Mouse (Mus musculus) heart, postnatal 0 days (tissue): ENCODE data around the gene Src. TPM values are rescaled to one million over a fixed set of nuclear protein-coding genes. Genes with fewer than 3 reads are reported as not detected.
A peak's percentile ranks its signal among the peaks of the same experiment; 100 is the strongest.

Source experiments
- ATAC-seq: fragments of 200-750 bp; cut with Nextera tagmentation; 2 replicates; pipeline ENCODE4 v1.8.0; 2017; ENCODE audit warnings: low read depth, moderate number of reproducible peaks, moderate library complexity; ENCODE audit not compliant: insufficient read depth
- DNase-seq: peaks from one replicate; pipeline ENCODE4 v3.0.0-alpha.2; 2016; ENCODE audit warnings: low spot score
- H3K27ac ChIP-seq: fragments of 300-500 bp; sonication (generic); 2 replicates; pipeline ENCODE4 v1.5.1; 2014; ENCODE audit warnings: low read depth, mild to moderate bottlenecking
- H3K27me3 ChIP-seq: fragments of 300-500 bp; sonication (generic); 2 replicates; pipeline ENCODE4 v1.6.1; 2014; ENCODE audit warnings: low read length, mixed read lengths; ENCODE audit not compliant: control insufficient read depth, insufficient read depth
- H3K36me3 ChIP-seq: fragments of 300-500 bp; sonication (generic); replicated peaks from 2 replicates; pipeline ENCODE4 v1.6.1; 2014; ENCODE audit warnings: low read length, mixed read lengths; ENCODE audit not compliant: control insufficient read depth, insufficient read depth
- H3K4me1 ChIP-seq: fragments of 300-500 bp; sonication (generic); 2 replicates; pipeline ENCODE4 v1.6.1; 2014; ENCODE audit warnings: antibody characterized with exemption; ENCODE audit not compliant: control insufficient read depth, insufficient read depth
- H3K4me2 ChIP-seq: fragments of 300-500 bp; sonication (generic); 2 replicates; pipeline ENCODE4 v1.6.1; 2014; ENCODE audit warnings: low read depth, mild to moderate bottlenecking, low read length, moderate library complexity
- H3K4me3 ChIP-seq: fragments of 300-500 bp; sonication (generic); 2 replicates; pipeline ENCODE4 v1.5.1; 2014; ENCODE audit warnings: low read depth, low read length
- H3K9ac ChIP-seq: fragments of 300-500 bp; sonication (generic); replicated peaks from 2 replicates; pipeline ENCODE4 v1.6.1; 2014; ENCODE audit warnings: low read depth, low read length, mixed read lengths
- H3K9me3 ChIP-seq: fragments of 300-500 bp; sonication (generic); replicated peaks from 2 replicates; pipeline ENCODE4 v1.6.1; 2016; ENCODE audit warnings: low read length; ENCODE audit not compliant: control insufficient read depth
- CTCF ChIP-seq: IDR thresholded peaks from 2 replicates; pipeline ENCODE4 v1.5.1; 2016; ENCODE audit warnings: antibody characterized with exemption, control low read depth, low read depth
- EP300 ChIP-seq: IDR thresholded peaks from 2 replicates; pipeline ENCODE4 v1.6.1; 2016; ENCODE audit warnings: antibody characterized with exemption, low read depth
- WGBS: fragments of 180-500 bp; shearing (Covaris S2); extraction: QIAGEN DNeasy Blood & Tissue Kit; methylation state at CpG from one replicate; pipeline ENCODE4 v1.1.7; 2014; 5-methylcytosine and 5-hydroxymethylcytosine counted together
- polyA plus RNA-seq: library from polyadenylated mRNA; unstranded; fragments of >200 nt; fragmentation: Nextera tagmentation; extraction: Ambion mirVana; gene quantifications from 2 replicates; pipeline ENCODE4 v1.2.1, GENCODE M21; 2015
- total RNA-seq: library from RNA; depleted of rRNA; stranded (reverse); fragments of >200 nt; gene quantifications from 2 replicates; pipeline ENCODE4 v1.2.3, GENCODE M21; 2014; ENCODE audit warnings: low replicate concordance

The Src gene
- total and polyA plus RNA-seq, 2 experiments from 2014 or later: 2.9 to 14.2 TPM

GRCm38 (mm10) chr2:157431912-157432311, 13.7 kb downstream of the Src start:
- 75% methylated on average over 5 of the region's 5 CpGs for WGBS
- H3K9ac ChIP-seq: no peak overlapping the region
- H3K9me3 ChIP-seq: no peaks in the 10 kb centered on the region
- no peak overlapping the region for H3K4me2 ChIP-seq
- no peaks in the 10 kb centered on the region for H3K36me3 ChIP-seq
- ATAC-seq: no peak
- no peak overlapping the region for H3K27ac ChIP-seq
- H3K27me3 ChIP-seq: no peaks in the 10 kb centered on the region
- DNase-seq: no peak
- H3K4me3 ChIP-seq: no peak overlapping the region
- H3K4me1 ChIP-seq: peaks cover 16% of the 10 kb centered on the region; the same call in 1 of the 2 replicates
- no peak for TF ChIP-seq EP300
- TF ChIP-seq CTCF: no peak

GRCm38 (mm10) chr2:157432476-157432875, 14.2 kb downstream of the Src start:
- H3K4me2 ChIP-seq: no peak overlapping the region
- DNase-seq: no peak
- 56% methylated on average over 9 of the region's 9 CpGs for WGBS
- H3K9ac ChIP-seq: no peak overlapping the region; the same call in 1 of the 2 replicates
- no peaks in the 10 kb centered on the region for H3K36me3 ChIP-seq
- ATAC-seq: no peak
- peaks cover 16% of the 10 kb centered on the region; the same call in 1 of the 2 replicates for H3K4me1 ChIP-seq
- H3K9me3 ChIP-seq: no peaks in the 10 kb centered on the region
- TF ChIP-seq EP300: no peak
- TF ChIP-seq CTCF: no peak
- H3K27ac ChIP-seq: 0 out of 2 replicates have a peak overlapping the region, but pooled peaks have one; percentile 13
- H3K27me3 ChIP-seq: no peaks in the 10 kb centered on the region
- H3K4me3 ChIP-seq: no peak overlapping the region

DNA sequence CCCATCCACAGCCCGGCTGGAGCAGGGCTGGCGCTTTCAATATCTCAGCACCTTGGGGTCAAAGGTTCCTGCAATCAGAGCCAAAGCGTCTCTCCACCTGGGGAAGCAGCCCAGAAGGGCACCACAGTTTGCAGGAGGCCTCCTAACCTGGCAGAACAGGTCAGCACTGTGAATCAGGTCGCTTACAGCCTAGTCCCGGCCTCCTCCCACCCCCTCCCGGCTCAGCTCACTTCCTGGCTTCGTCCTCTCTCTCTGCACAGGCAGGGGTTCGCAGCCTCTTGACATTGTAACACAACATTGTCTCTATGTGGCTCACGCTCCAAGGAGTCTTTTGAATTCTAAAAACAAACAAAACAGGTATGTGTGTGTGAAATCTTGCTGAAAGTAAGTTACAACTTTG, 15.8 kb downstream of the Src start:
- H3K4me2 ChIP-seq: no peak overlapping the region
- ATAC-seq (no peak), DNase-seq (no peak)
- H3K4me3 ChIP-seq: no peak overlapping the region
- TF ChIP-seq EP300: no peak
- no peak for TF ChIP-seq CTCF
- H3K27ac ChIP-seq: no peak overlapping the region
- WGBS: 47% methylated on average over 9 of the region's 9 CpGs
- H3K36me3 ChIP-seq: no peaks in the 10 kb centered on the region
- no peaks in the 10 kb centered on the region for H3K9me3 ChIP-seq
- H3K9ac ChIP-seq: no peak overlapping the region
- peaks cover 16% of the 10 kb centered on the region; the same call in 1 of the 2 replicates for H3K4me1 ChIP-seq
- no peaks in the 10 kb centered on the region for H3K27me3 ChIP-seq

DNA sequence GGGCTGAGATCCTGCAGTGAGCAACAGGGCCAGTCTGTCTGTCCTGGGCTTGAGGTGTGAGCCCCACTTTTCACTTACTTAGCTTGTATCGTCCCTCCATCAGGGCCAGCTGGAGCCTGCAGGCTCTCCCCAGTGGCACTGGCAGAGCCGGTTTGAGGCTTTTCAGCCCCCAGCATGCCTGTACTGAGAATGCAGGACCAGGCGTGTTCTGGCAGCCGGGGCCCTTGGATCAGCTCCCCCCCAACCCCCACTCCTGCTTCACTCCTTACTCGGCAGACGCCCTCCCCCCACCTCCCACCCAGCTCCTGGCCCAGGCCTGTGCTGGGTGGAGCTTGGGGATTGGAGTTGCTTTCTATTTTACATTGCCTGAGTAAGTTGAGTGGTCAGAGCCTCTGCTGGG, 16.3 kb downstream of the Src start:
- Histone ChIP-seq H3K36me3 (no peaks in the 10 kb centered on the region), H3K27me3 (no peaks in the 10 kb centered on the region), H3K4me3 (no peak overlapping the region), H3K9ac (no peak overlapping the region), H3K4me1 (peaks cover 16% of the 10 kb centered on the region; the same call in 1 of the 2 replicates), H3K4me2 (no peak overlapping the region), H3K27ac (no peak overlapping the region), H3K9me3 (no peaks in the 10 kb centered on the region)
- ATAC-seq (0 out of 2 replicates have a peak, but pooled peaks have one; percentile 27), DNase-seq (no peak)
- no peak for TF ChIP-seq EP300
- TF ChIP-seq CTCF: no peak
- WGBS: 29% methylated on average over 6 of the region's 6 CpGs

GRCm38 (mm10) chr2:157436496-157436895, 18.3 kb downstream of the Src start:
- no peak for DNase-seq
- no peak overlapping the region for H3K9ac ChIP-seq
- no peak overlapping the region for H3K27ac ChIP-seq
- peaks cover 16% of the 10 kb centered on the region; the same call in 1 of the 2 replicates for H3K4me1 ChIP-seq
- H3K4me3 ChIP-seq: no peak overlapping the region
- no peaks in the 10 kb centered on the region for H3K9me3 ChIP-seq
- ATAC-seq: no peak
- H3K4me2 ChIP-seq: no peak overlapping the region
- H3K27me3 ChIP-seq: no peaks in the 10 kb centered on the region
- TF ChIP-seq CTCF (no peak), EP300 (no peak)
- 76% methylated on average over 11 of the region's 11 CpGs for WGBS
- 0 out of 2 replicates have a peak, but pooled peaks cover 8% of the 10 kb centered on the region for H3K36me3 ChIP-seq

- Histone ChIP-seq H3K4me3 (no peak overlapping the region), H3K9ac (no peak overlapping the region), H3K9me3 (no peaks in the 10 kb centered on the region), H3K27me3 (no peaks in the 10 kb centered on the region), H3K27ac (no peak overlapping the region), H3K36me3 (0 out of 2 replicates have a peak, but pooled peaks cover 9% of the 10 kb centered on the region), H3K4me1 (peaks cover 14% of the 10 kb centered on the region; the same call in 1 of the 2 replicates), H3K4me2 (no peak overlapping the region)
- no peak for TF ChIP-seq CTCF
- TF ChIP-seq EP300: no peak
- whole genome bisulfite sequencing: 84% methylated on average over 3 of the region's 3 CpGs
- no peak for DNase-seq
- no peak for ATAC-seq
These were observed 18.9 kb downstream of the Src start for GRCm38 (mm10) chr2:157437123-157437522.
